Mouse (Mus musculus) forebrain, embryonic 15.5 days (tissue): ENCODE measurements at regions not wholly inside any gene's neighbourhood (a gene's known extent, or its start where the extent isn't known, plus 50 kb on each side); places are given as distances from the start of the nearest gene placed in this dataset.
A peak's percentile ranks its signal among the peaks of the same experiment; 100 is the strongest.

ENCODE experiments used
- ATAC-seq: fragments of 200-750 bp; cut with Nextera tagmentation; replicated peaks from 2 replicates; pipeline ENCODE4 v1.8.0; 2017; ENCODE audit warnings: mild to moderate bottlenecking, moderate TSS enrichment, moderate library complexity
- H3K27ac ChIP-seq: fragments of 300-500 bp; sonication (generic); replicated peaks from 2 replicates; pipeline ENCODE4 v1.5.1; 2015; ENCODE audit warnings: mild to moderate bottlenecking, inconsistent platforms
- H3K27me3 ChIP-seq: fragments of 300-500 bp; sonication (generic); 2 replicates; pipeline ENCODE4 v1.6.1; 2015; ENCODE audit warnings: inconsistent platforms
- H3K36me3 ChIP-seq: fragments of 300-500 bp; sonication (generic); 2 replicates; pipeline ENCODE4 v1.6.1; 2015; ENCODE audit warnings: mild to moderate bottlenecking, inconsistent platforms
- H3K4me1 ChIP-seq: fragments of 300-500 bp; sonication (generic); 2 replicates; pipeline ENCODE4 v1.6.1; 2015; ENCODE audit warnings: inconsistent platforms
- H3K4me2 ChIP-seq: fragments of 300-500 bp; sonication (generic); replicated peaks from 2 replicates; pipeline ENCODE4 v1.6.1; 2015; ENCODE audit warnings: mild to moderate bottlenecking, inconsistent platforms
- H3K4me3 ChIP-seq: fragments of 300-500 bp; sonication (generic); 2 replicates; pipeline ENCODE4 v1.5.1; 2015; ENCODE audit warnings: mild to moderate bottlenecking, inconsistent platforms
- H3K9ac ChIP-seq: fragments of 300-500 bp; sonication (generic); replicated peaks from 2 replicates; pipeline ENCODE4 v1.6.1; 2015; ENCODE audit warnings: mild to moderate bottlenecking, inconsistent platforms
- H3K9me3 ChIP-seq: fragments of 300-500 bp; sonication (generic); 2 replicates; pipeline ENCODE4 v1.6.1; 2016; ENCODE audit warnings: inconsistent platforms
- WGBS: fragments of 180-500 bp; shearing (Covaris S2); methylation state at CpG from one replicate; pipeline ENCODE4 v1.1.7; 2015; ENCODE audit warnings: mixed read lengths; 5-methylcytosine and 5-hydroxymethylcytosine counted together
- microRNA counts: library from miRNA; unstranded; fragments of <30 nt; microRNA quantifications from one replicate; lab custom pipeline; 2016
- microRNA-seq: library from miRNA; unstranded; fragments of <30 nt; microRNA quantifications from one replicate; pipeline ENCODE4, GENCODE M21; 2016

DNA sequence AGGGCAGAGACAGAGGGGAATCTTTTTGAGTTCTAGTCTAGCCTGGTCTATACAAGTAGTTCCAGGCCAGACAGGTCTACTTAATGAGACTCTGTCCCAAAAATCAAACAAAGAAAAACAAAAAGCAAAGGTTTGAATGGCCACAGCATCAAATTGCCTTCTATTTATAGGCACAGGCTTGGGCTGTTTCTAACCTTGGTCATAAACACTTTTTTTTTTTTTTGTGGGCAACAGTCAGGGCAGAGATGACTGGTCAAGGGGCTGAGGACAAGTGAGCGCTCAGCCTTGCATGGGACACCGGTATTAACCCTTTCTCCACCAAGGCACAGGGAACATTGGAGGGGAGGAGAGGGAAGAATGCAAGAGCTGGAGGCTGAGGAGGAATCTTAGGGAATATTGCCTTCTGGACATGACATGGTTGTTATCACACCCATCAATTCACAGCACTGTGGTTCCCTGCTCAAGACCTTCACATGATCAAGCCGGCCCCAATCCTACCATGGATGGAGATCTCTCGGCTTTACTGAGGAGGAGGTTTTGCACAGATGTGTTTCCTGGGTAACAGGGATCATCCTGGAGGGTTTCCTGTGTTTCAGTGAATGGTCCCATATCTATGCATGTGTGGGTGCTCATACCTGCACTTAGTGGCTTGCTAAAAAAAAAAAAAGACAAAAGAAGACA is 59.8 kb upstream of the Ubash3b start:
- ATAC-seq: no peak
- Histone ChIP-seq H3K4me2 (no peak overlapping the region), H3K4me3 (no peak overlapping the region), H3K36me3 (no peaks in the 10 kb centered on the region), H3K27me3 (no peaks in the 10 kb centered on the region), H3K4me1 (peaks cover 14% of the 10 kb centered on the region; the same call in 1 of the 2 replicates), H3K9me3 (no peaks in the 10 kb centered on the region), H3K27ac (no peak overlapping the region), H3K9ac (no peak overlapping the region)
- 84% methylated on average over 4 of the region's 4 CpGs for WGBS

DNA sequence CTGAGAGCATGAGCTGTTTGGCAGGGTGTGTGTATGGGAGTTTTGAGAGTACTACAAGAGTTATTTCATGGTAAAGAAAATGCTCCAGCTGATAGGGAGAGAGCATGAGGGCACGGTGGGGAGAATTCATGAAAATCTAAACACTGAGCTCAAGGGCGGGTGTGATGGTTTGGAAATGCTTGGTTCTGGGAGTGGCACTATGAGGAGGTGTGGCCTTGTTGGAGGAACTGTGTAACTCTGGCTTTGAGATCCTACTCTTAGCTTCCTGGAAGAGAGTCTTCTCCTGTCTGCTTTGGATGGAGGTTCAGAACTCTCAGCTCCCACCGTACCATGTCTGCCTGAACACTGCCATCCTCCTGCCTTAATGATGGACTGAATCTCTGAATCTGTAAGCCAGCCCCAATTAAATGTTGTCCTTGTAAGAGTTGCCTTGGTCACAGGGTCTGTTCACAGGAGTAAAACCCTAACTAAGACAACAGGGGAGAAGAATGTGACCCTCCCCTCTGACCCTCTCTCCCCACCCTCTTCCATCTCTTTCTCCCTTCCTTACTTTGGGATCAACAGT is 58.7 kb upstream of the Ubash3b start:
- H3K4me3 ChIP-seq: no peak overlapping the region
- ATAC-seq: no peak
- H3K9ac ChIP-seq: no peak overlapping the region
- no peaks in the 10 kb centered on the region for H3K9me3 ChIP-seq
- no peak overlapping the region for H3K27ac ChIP-seq
- WGBS: 96% methylated on average over 3 of the region's 3 CpGs
- no peaks in the 10 kb centered on the region for H3K36me3 ChIP-seq
- no peaks in the 10 kb centered on the region for H3K27me3 ChIP-seq
- peaks cover 18% of the 10 kb centered on the region; the same call in 1 of the 2 replicates for H3K4me1 ChIP-seq
- no peak overlapping the region for H3K4me2 ChIP-seq

DNA sequence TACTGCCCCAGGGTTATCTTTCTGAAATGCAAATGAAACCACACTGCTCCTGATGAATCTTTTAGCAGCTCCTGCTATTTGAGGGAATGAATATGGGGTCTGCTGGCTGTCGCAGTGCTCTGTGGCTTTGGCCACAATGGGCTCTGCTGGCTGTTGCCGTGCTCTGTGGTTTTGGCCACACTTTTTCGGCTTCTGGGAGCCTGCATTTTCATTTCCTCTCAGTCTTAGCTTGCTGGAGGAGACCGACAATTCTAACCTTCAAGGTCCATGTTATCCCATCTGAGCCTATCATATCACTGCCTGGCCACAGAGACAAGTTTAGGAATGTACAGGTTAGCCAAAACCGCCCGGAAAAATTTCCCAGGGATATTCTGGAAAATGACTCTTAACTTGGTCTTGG is 57.2 kb upstream of the Ubash3b start:
- H3K27ac ChIP-seq: no peak overlapping the region
- 92% methylated on average over 6 of the region's 6 CpGs for WGBS
- H3K27me3 ChIP-seq: no peaks in the 10 kb centered on the region
- H3K4me3 ChIP-seq: no peak overlapping the region
- H3K9me3 ChIP-seq: no peaks in the 10 kb centered on the region
- H3K4me1 ChIP-seq: peaks cover 15% of the 10 kb centered on the region; the same call in 1 of the 2 replicates
- H3K36me3 ChIP-seq: no peaks in the 10 kb centered on the region
- ATAC-seq: no peak
- H3K9ac ChIP-seq: no peak overlapping the region
- H3K4me2 ChIP-seq: no peak overlapping the region

DNA sequence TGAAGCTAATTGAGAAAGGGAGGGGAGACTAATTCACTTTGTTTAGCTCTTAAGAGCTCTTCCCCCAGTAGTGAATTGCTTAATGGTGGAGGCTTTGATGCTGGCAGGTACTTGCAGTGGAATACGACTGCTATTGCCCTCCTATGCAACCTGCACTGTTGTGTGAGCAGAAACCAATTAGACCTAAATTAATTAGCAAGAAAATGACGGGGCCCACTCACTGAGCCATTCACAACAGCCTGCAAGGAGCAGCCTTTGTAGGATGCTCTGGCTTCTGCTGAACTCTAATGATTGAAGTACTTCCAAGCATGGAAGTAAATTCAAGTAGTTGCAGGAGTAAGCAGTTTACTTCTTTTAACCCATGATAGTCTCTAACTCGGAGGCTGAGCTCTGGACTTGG is 54.8 kb upstream of the Ubash3b start:
- ATAC-seq: peak; percentile 44; the same call in 1 of the 2 replicates
- H3K36me3 ChIP-seq: no peaks in the 10 kb centered on the region
- no peak overlapping the region for H3K4me2 ChIP-seq
- H3K27me3 ChIP-seq: no peaks in the 10 kb centered on the region
- H3K27ac ChIP-seq: no peak overlapping the region
- WGBS: 7% methylated on average over 3 of the region's 3 CpGs
- no peak overlapping the region for H3K4me3 ChIP-seq
- no peak overlapping the region for H3K9ac ChIP-seq
- H3K9me3 ChIP-seq: no peaks in the 10 kb centered on the region
- H3K4me1 ChIP-seq: peaks cover 32% of the 10 kb centered on the region

DNA sequence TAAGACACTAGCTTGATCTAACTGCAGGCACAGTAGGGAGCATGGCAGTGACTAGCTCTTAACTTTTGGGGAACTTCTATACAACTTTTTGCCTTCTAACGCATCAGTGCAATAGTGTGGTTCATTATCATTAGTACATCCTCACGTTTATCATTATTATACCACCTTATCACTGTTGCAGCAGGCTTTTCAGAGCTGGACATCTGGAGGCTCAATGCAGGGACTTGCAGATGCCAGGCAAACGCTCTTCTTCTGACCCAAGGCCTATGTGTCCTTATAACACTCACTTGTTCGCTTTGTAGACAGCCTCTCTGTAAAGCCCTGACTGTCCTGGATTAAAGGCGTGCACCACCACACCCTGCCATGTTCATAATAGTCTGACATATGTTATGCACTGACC is 53.5 kb upstream of the Ubash3b start:
- Histone ChIP-seq H3K4me1 (peaks cover 32% of the 10 kb centered on the region), H3K36me3 (no peaks in the 10 kb centered on the region), H3K4me3 (no peak overlapping the region), H3K27ac (no peak overlapping the region), H3K9ac (no peak overlapping the region), H3K9me3 (no peaks in the 10 kb centered on the region), H3K4me2 (no peak overlapping the region), H3K27me3 (no peaks in the 10 kb centered on the region)
- no peak for ATAC-seq
- 91% methylated on average over 5 of the region's 5 CpGs for WGBS

DNA sequence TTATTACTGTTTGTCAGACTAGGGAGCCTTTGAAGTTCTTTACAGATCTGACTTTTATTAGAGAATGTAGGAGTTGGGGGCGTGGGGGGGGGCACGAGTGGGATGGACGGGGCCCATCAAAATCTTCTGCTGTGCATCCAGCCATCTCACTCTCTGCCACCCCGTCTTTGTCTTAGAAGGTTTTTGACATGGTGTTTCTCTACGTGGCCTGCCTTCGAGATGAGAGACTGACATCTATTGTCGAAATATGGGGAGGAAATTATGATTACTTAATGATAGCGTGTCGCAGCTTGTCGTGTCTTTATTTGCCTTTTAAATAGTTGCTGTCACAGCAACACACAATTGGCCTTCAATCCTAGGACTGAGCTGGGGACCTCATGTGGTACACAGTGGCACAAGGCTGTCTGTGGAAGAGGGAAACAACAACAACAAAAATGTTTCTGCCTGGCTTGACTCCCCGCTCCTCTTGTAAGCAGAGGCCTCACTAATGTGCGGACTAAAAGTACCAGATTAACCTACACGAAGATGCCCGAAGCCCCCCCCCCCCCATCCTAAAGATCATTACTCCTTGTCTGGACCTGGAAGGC is 51.5 kb upstream of the Ubash3b start:
- H3K9me3 ChIP-seq: no peaks in the 10 kb centered on the region
- H3K4me2 ChIP-seq: peak overlapping the region; percentile 17
- H3K9ac ChIP-seq: 0 out of 2 replicates have a peak overlapping the region, but pooled peaks have one; percentile 9
- H3K4me1 ChIP-seq: peaks cover 32% of the 10 kb centered on the region
- peak; percentile 37; the same call in 1 of the 2 replicates for ATAC-seq
- no peaks in the 10 kb centered on the region for H3K27me3 ChIP-seq
- peak overlapping the region; percentile 67 for H3K27ac ChIP-seq
- H3K36me3 ChIP-seq: no peaks in the 10 kb centered on the region
- WGBS: 47% methylated on average over 14 of the region's 14 CpGs
- H3K4me3 ChIP-seq: no peak overlapping the region

DNA sequence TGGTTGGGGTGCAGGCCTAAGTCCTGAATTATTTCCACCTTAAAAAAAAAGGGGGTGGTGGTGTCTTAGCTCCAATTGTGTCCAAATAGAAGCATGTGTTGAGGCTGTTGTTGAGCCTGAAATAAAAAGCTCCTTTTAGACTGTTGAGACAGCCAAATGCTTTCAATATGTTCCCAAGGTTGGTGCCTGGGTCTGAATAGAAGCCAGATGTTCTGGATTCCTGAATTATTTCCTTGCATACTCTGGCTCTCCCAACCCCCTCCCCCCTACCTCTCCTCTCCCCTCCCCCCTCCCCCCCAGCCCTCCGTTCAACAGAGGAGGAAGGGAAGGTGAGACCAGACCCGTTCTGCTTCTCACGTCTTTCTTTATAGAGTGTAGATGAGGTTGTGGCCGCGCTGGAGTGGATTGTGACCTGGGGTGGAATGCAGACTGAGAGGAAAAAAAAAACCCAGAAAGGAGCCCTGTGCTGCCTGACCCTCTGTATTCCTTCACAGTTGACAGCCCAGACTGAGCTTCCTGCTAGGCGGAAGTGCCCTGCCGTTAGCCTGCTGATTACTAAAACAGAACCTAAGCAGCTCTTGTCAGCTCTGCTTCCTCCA is 50.9 kb upstream of the Ubash3b start:
- peak overlapping the region; percentile 17 for H3K4me2 ChIP-seq
- H3K27me3 ChIP-seq: no peaks in the 10 kb centered on the region
- H3K9ac ChIP-seq: 0 out of 2 replicates have a peak overlapping the region, but pooled peaks have one; percentile 9
- H3K27ac ChIP-seq: peak overlapping the region; percentile 67
- under 1% methylated on average over 6 of the region's 7 CpGs for WGBS
- H3K4me3 ChIP-seq: no peak overlapping the region
- H3K36me3 ChIP-seq: no peaks in the 10 kb centered on the region
- no peaks in the 10 kb centered on the region for H3K9me3 ChIP-seq
- ATAC-seq: peak; percentile 27; the same call in 1 of the 2 replicates
- peaks cover 32% of the 10 kb centered on the region for H3K4me1 ChIP-seq

DNA sequence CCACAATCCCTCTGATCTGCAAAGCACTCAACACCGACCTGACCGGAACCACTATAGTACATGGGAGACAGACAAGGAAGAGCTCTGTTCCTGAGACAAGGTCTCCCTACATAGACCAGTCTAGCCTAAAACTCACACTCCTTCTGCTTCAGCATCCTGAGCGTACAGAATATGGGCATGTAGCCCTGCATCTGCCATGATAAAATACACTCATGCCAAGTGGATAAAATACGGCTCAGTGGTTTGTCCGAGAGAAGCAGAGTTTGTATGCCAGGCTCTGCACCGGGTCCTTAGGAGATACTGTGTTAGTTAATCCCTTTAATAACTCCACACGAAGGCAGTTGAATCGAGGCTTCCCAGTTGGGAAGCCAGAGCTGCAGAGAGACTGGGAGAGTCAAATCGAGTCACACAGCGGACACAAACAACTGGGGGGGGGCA is 50.4 kb upstream of the Ubash3b start:
- Histone ChIP-seq H3K27ac (peak overlapping the region; percentile 67), H3K27me3 (no peaks in the 10 kb centered on the region), H3K9ac (no peak overlapping the region), H3K4me1 (peaks cover 35% of the 10 kb centered on the region), H3K9me3 (no peaks in the 10 kb centered on the region), H3K4me2 (no peak overlapping the region), H3K36me3 (no peaks in the 10 kb centered on the region), H3K4me3 (no peak overlapping the region)
- no peak for ATAC-seq
- 25% methylated on average over 10 of the region's 10 CpGs for WGBS

MicroRNAs encoded in the stretch of these regions (microRNA counts, 519-probe panel; counts per million panel counts)
- microRNA mmu-miR-100 (lab: Ali Mortazavi, UCI) (4,220 counts per million, percentile 94 among the panel's probes with 10 or more counts), microRNA mmu-miR-125b-3p (lab: Ali Mortazavi, UCI) (3,340 counts per million, percentile 80 among the panel's probes with 10 or more counts)

Small RNA genes lying in the stretch of these regions (microRNA-seq; reads per million reads assigned to microRNA genes)
- 40,841 reads per million, percentile 99 among the genes with 10 or more reads in this experiment for gene Mir100
- gene Mir125b-1: 2,464 reads per million, percentile 85 among the genes with 10 or more reads in this experiment
- gene Mirlet7a-2: 208 reads per million, percentile 63 among the genes with 10 or more reads in this experiment
